ENCODE assay signal across 25 mouse cellular contexts in genomic region chr5:76773492-76774158, GRCm38 (mm10).
"Had no signal": no experiment of that assay in that cellular context is flagged by ENCODE, and none has a peak within 500 bp of the region (broad histone marks: within the 10 kb centered on the region; RNA-seq: fewer than 3 reads in every experiment).

No protein-coding gene starts in this region.

- H3K27me3 ChIP-seq: intestine, embryonic 15.5 days; kidney, embryonic 15.5 days; limb, embryonic 12.5 days; limb, embryonic 15.5 days; megakaryocyte, embryonic 14.5 days; stomach, embryonic 15.5 days had no signal

- H3K36me3 ChIP-seq: intestine, embryonic 15.5 days; kidney, embryonic 15.5 days; limb, embryonic 15.5 days; stomach, embryonic 15.5 days had no signal

- DNase-seq: kidney, adult 11 months; kidney, adult 8-10 months; kidney, postnatal 10 days; kidney, postnatal 36 days; layer of hippocampus, postnatal 36 days; left cerebral cortex, postnatal 4 days; liver, postnatal 0 days; lung, embryonic 14.5 days; midbrain, embryonic 14.5 days; retina, postnatal 1 day; right cerebral cortex, postnatal 25 days; spleen, adult 18-20 months; thymus, adult 18-20 months; thymus, postnatal 36 days had no signal

- H3K4me3 ChIP-seq: intestine, embryonic 15.5 days; kidney, embryonic 15.5 days; limb, embryonic 12.5 days; limb, embryonic 15.5 days; megakaryocyte, embryonic 14.5 days; midbrain, embryonic 10.5 days; stomach, embryonic 15.5 days had no signal

- ATAC-seq: intestine, embryonic 15.5 days; liver, postnatal 0 days; lung, postnatal 0 days had no signal

- H3K4me1 ChIP-seq: intestine, embryonic 15.5 days; limb, embryonic 12.5 days; limb, embryonic 15.5 days; stomach, embryonic 15.5 days had no signal

- H3K9me3 ChIP-seq: intestine, embryonic 15.5 days; kidney, embryonic 15.5 days; limb, embryonic 12.5 days; limb, embryonic 15.5 days; megakaryocyte, embryonic 14.5 days; midbrain, embryonic 10.5 days; stomach, embryonic 15.5 days had no signal

- H3K27ac ChIP-seq: intestine, embryonic 15.5 days; kidney, embryonic 15.5 days; limb, embryonic 12.5 days; limb, embryonic 15.5 days; liver, embryonic 14.5 days; macrophage; midbrain, embryonic 10.5 days; stomach, embryonic 15.5 days had no signal

- H3K4me2 ChIP-seq: intestine, embryonic 15.5 days; kidney, embryonic 15.5 days; limb, embryonic 12.5 days; limb, embryonic 15.5 days; liver, embryonic 11.5 days; lung, embryonic 14.5 days; stomach, embryonic 15.5 days had no signal

- H3K9ac ChIP-seq: intestine, embryonic 15.5 days; kidney, embryonic 15.5 days; limb, embryonic 12.5 days; limb, embryonic 15.5 days; liver, embryonic 14.5 days; liver, postnatal 0 days; lung, embryonic 14.5 days; stomach, embryonic 15.5 days had no signal
